Mouse (Mus musculus) forebrain, embryonic 11.5 days (tissue): Measurements from ENCODE around the gene Rad23a. TPM values are rescaled to one million over a fixed set of nuclear protein-coding genes. Genes with fewer than 3 reads are reported as not detected.
A peak's percentile ranks its signal among the peaks of the same experiment; 100 is the strongest.

ENCODE experiments used
- ATAC-seq: fragments of 200-750 bp; cut with Nextera tagmentation; replicated peaks from 2 replicates; pipeline ENCODE4 v1.8.0; 2017; ENCODE audit warnings: moderate TSS enrichment; ENCODE audit not compliant: low FRiP score
- DNase-seq: peaks from one replicate; pipeline ENCODE4 v3.0.0-alpha.2; 2017; ENCODE audit warnings: low spot score
- H3K27ac ChIP-seq: fragments of 300-500 bp; sonication (generic); 2 replicates; pipeline ENCODE4 v1.5.1; 2014; ENCODE audit warnings: low read depth, low read length
- H3K27me3 ChIP-seq: fragments of 300-500 bp; sonication (generic); 2 replicates; pipeline ENCODE4 v1.6.1; 2014; ENCODE audit warnings: mild to moderate bottlenecking, low read length, mixed read lengths; ENCODE audit not compliant: control insufficient read depth, insufficient read depth
- H3K36me3 ChIP-seq: fragments of 300-500 bp; sonication (generic); 2 replicates; pipeline ENCODE4 v1.6.1; 2014; ENCODE audit warnings: mild to moderate bottlenecking, low read length, moderate library complexity, mixed read lengths; ENCODE audit not compliant: control insufficient read depth, insufficient read depth
- H3K4me1 ChIP-seq: fragments of 300-500 bp; sonication (generic); replicated peaks from 2 replicates; pipeline ENCODE4 v1.6.1; 2014; ENCODE audit warnings: low read length, mixed read lengths; ENCODE audit not compliant: control insufficient read depth, insufficient read depth
- H3K4me2 ChIP-seq: fragments of 300-500 bp; sonication (generic); 2 replicates; pipeline ENCODE4 v1.6.1; 2014; ENCODE audit warnings: low read depth, mild to moderate bottlenecking, low read length, moderate library complexity, mixed read lengths; ENCODE audit not compliant: severe bottlenecking
- H3K4me3 ChIP-seq: fragments of 300-500 bp; sonication (generic); 2 replicates; pipeline ENCODE4 v1.5.1; 2014; ENCODE audit warnings: low read depth, low read length
- H3K9ac ChIP-seq: fragments of 300-500 bp; sonication (generic); 2 replicates; pipeline ENCODE4 v1.6.1; 2014; ENCODE audit warnings: low read length
- H3K9me3 ChIP-seq: fragments of 300-500 bp; sonication (generic); 2 replicates; pipeline ENCODE4 v1.6.1; 2016; ENCODE audit warnings: low read length, mixed read lengths; ENCODE audit not compliant: control insufficient read depth
- WGBS: fragments of 180-500 bp; shearing (Covaris S2); extraction: QIAGEN DNeasy Blood & Tissue Kit; methylation state at CpG from one replicate; pipeline ENCODE4 v1.1.7; 2014; 5-methylcytosine and 5-hydroxymethylcytosine counted together
- polyA plus RNA-seq: library from polyadenylated mRNA; unstranded; fragments of >200 nt; fragmentation: Nextera tagmentation; extraction: Ambion mirVana; gene quantifications from 2 replicates; pipeline ENCODE4 v1.2.1, GENCODE M21; 2014

Gene Rad23a
- polyA plus RNA-seq, 1 experiment from 2014 or later: 110 TPM

DNA sequence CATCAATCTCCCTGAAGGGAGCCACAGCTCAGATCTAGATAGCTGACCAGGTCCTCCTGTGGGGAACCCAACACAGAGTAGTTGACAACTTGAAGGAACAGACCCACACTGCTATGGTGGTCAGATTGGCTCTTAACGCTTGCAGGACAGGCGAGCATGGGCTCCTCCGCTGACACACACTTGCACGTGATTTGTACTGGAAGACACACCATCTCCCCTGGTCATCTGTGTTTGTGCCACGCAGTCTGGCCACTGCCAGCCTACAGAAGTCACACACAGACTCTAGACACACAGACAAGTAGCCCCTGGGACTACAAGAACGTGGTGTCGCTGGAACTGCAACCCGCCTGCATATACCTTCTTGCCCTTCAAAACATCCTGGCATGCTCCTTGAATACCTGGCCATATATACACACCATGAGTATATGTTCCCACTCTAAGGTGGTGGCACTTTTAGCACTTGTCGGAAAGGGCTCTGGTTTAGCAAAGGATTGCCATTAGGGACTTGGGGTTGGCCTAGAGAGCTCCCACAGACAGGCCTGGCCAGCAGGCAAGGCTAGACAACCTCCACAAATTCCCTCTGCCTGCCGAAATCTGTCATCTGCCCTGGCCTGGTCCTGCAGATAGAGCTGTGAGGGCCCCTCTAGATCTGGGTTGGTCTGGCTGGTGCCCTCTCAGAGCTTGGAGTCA, 41.9 kb downstream of the Rad23a start:
- Histone ChIP-seq H3K4me1 (peaks cover 8% of the 10 kb centered on the region; the same call in 1 of the 2 replicates), H3K4me3 (peak overlapping the region; percentile 80), H3K9ac (peak overlapping the region; percentile 86), H3K9me3 (no peaks in the 10 kb centered on the region), H3K4me2 (peak overlapping the region; percentile 79), H3K27ac (no peak overlapping the region), H3K36me3 (no peaks in the 10 kb centered on the region), H3K27me3 (peaks cover 72% of the 10 kb centered on the region)
- no peak for DNase-seq
- 27% methylated on average over 10 of the region's 10 CpGs for WGBS
- no peak for ATAC-seq

- H3K9ac ChIP-seq: no peak overlapping the region
- ATAC-seq (no peak), DNase-seq (no peak)
- H3K4me3 ChIP-seq: no peak overlapping the region
- H3K4me2 ChIP-seq: no peak overlapping the region
- H3K27me3 ChIP-seq: peaks cover 73% of the 10 kb centered on the region
- 73% methylated on average over 6 of the region's 6 CpGs for WGBS
- H3K9me3 ChIP-seq: no peaks in the 10 kb centered on the region
- H3K36me3 ChIP-seq: no peaks in the 10 kb centered on the region
- peaks cover 8% of the 10 kb centered on the region; the same call in 1 of the 2 replicates for H3K4me1 ChIP-seq
- no peak overlapping the region for H3K27ac ChIP-seq
Measured at GRCm38 (mm10) chr8:84797971-84798370, 42.5 kb downstream of the Rad23a start.

DNA sequence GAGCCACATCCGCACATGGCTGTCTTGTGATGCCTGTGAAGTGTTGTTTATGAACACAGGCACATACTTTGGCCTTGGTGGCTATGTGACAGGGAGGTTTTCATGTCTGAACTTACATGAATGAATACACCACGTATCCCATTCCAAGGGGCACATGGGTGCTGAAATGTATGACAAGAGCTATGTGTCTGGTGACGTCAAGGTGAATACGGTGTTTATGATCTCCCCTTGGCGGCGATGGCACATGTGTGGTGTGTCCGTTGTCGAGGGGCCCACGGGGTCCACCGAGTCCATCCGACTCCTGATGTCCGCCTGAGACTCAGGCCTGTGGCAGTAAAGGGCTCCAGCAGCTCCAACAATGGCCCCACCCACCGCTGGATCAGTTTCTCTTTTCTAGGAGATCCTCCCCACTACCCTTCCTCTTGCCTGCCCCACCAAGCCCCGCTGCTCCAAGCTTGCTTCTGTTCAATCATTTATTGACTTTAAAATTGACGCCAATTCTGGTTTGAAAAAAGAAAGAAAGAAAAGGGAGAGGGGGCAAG, 43.1 kb downstream of the Rad23a start:
- H3K4me1 ChIP-seq: peaks cover 8% of the 10 kb centered on the region; the same call in 1 of the 2 replicates
- H3K36me3 ChIP-seq: no peaks in the 10 kb centered on the region
- H3K9me3 ChIP-seq: no peaks in the 10 kb centered on the region
- H3K4me3 ChIP-seq: no peak overlapping the region
- WGBS: 78% methylated on average over 15 of the region's 15 CpGs
- H3K9ac ChIP-seq: no peak overlapping the region
- H3K27me3 ChIP-seq: peaks cover 72% of the 10 kb centered on the region
- H3K4me2 ChIP-seq: no peak overlapping the region
- ATAC-seq: no peak
- DNase-seq: no peak
- no peak overlapping the region for H3K27ac ChIP-seq

- Histone ChIP-seq H3K36me3 (no peaks in the 10 kb centered on the region), H3K27ac (no peak overlapping the region), H3K27me3 (peaks cover 72% of the 10 kb centered on the region), H3K9ac (no peak overlapping the region), H3K4me3 (no peak overlapping the region), H3K9me3 (no peaks in the 10 kb centered on the region), H3K4me2 (no peak overlapping the region), H3K4me1 (peaks cover 8% of the 10 kb centered on the region; the same call in 1 of the 2 replicates)
- WGBS: 40% methylated on average over 7 of the region's 7 CpGs
- ATAC-seq (no peak), DNase-seq (no peak)
Measured at GRCm38 (mm10) chr8:84794486-84794885, 46.0 kb downstream of the Rad23a start.

DNA sequence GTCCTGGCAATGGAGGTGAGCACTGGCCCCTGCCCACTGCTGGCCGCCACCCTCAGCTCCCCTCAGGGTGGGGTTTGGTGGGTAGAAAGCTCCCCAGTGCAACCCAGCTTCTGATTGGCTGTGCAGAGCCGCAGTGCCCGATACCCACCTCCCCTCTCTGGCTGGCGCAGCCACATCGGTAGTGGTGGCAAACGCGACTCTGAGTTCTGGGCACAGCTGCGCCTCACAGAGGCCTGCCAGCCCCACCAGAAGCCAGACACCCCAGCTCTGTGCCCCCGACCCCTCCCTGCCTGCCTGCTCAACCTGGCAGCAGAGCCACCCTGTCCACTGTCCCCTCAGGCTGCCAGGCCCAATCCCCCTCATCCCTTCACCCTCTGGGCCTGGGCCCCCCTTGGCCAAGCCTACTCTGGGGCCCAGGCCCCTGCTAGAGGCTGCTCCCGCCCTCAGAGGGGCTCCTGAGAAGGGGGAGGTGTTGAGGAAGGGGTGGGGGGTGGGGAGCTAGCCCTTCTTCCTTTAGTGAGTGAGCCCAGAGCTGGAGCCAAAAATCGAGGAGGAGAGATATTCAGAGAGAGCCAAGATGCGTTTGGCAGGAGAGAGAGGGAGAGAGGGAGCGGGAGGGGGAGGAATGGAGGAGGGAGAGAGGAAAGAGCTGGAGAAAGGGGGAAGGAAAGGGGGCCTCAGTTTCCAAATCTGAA, 46.5 kb downstream of the Rad23a start:
- Histone ChIP-seq H3K9ac (peak overlapping the region; percentile 2; the same call in 1 of the 2 replicates), H3K4me2 (no peak overlapping the region)

DNA sequence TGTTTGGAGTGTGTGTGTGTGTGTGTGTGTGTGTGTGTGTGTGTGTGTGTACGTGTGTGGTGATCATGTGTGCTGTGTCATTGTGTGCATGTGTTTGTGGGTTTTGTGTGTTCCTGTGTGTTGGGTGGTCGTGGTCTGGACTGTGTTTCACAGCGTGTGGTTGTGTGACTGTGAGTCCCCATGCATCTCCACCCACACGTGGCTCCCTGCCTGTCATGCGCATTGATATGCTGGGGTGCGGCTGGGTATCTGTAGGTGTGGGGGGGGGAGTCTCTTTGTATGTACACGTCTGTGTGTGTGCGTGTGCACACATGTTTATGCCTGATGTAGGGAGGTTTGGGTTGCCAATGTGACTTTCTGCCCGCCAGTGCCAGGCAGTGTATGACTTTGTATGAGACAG, 47.3 kb downstream of the Rad23a start:
- no peak overlapping the region for H3K9ac ChIP-seq
- no peaks in the 10 kb centered on the region for H3K9me3 ChIP-seq
- DNase-seq (no peak), ATAC-seq (no peak)
- H3K27ac ChIP-seq: no peak overlapping the region
- 82% methylated on average over 9 of the region's 9 CpGs for WGBS
- no peaks in the 10 kb centered on the region for H3K36me3 ChIP-seq
- peaks cover 73% of the 10 kb centered on the region for H3K27me3 ChIP-seq
- H3K4me3 ChIP-seq: no peak overlapping the region
- no peak overlapping the region for H3K4me2 ChIP-seq
- H3K4me1 ChIP-seq: peaks cover 5% of the 10 kb centered on the region; the same call in 1 of the 2 replicates

More for the DNA sequence above, 46.5 kb downstream of the Rad23a start:
- Histone ChIP-seq H3K27me3 (peaks cover 73% of the 10 kb centered on the region), H3K4me3 (no peak overlapping the region), H3K36me3 (no peaks in the 10 kb centered on the region), H3K27ac (no peak overlapping the region), H3K9me3 (no peaks in the 10 kb centered on the region), H3K4me1 (peaks cover 5% of the 10 kb centered on the region; the same call in 1 of the 2 replicates)
- ATAC-seq (no peak), DNase-seq (no peak)
- 63% methylated on average over 13 of the region's 13 CpGs for WGBS

DNA sequence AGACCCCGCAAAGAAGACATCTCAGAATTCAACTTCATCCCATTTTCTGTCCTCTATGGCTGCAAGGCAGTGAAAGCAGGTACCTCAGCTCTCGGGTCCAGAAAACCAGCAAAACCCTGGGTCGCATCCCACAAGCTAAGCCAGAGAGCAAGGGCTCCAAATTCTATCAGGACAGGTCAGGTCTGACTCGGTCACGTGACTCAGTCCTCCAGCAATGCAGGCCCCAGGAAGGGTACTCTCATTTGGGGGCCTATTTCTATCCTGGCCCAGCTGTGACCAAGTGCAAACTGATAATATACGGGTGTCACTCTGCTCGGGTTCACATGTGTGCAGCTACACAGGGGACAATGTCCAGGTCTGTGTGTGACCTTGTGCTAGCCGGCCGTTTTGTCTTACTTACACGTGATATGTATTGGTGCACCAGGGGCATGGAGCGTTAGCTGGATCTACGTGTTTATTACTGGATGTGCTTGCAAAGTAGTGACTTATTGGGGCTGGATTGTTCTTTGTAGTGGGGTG, 48.0 kb downstream of the Rad23a start:
- WGBS: 70% methylated on average over 12 of the region's 12 CpGs
- H3K9ac ChIP-seq: no peak overlapping the region
- H3K4me3 ChIP-seq: no peak overlapping the region
- H3K27me3 ChIP-seq: peaks cover 73% of the 10 kb centered on the region
- H3K36me3 ChIP-seq: no peaks in the 10 kb centered on the region
- H3K4me1 ChIP-seq: peaks cover 5% of the 10 kb centered on the region; the same call in 1 of the 2 replicates
- DNase-seq (no peak), ATAC-seq (no peak)
- no peak overlapping the region for H3K4me2 ChIP-seq
- no peaks in the 10 kb centered on the region for H3K9me3 ChIP-seq
- no peak overlapping the region for H3K27ac ChIP-seq

GRCm38 (mm10) chr8:84790537-84790936, 49.9 kb downstream of the Rad23a start:
- H3K9ac ChIP-seq: no peak overlapping the region
- no peaks in the 10 kb centered on the region for H3K9me3 ChIP-seq
- ATAC-seq (no peak), DNase-seq (no peak)
- H3K27ac ChIP-seq: no peak overlapping the region
- no peak overlapping the region for H3K4me3 ChIP-seq
- WGBS: 71% methylated on average over 2 of the region's 2 CpGs
- H3K36me3 ChIP-seq: no peaks in the 10 kb centered on the region
- H3K27me3 ChIP-seq: peaks cover 74% of the 10 kb centered on the region
- peaks cover 5% of the 10 kb centered on the region; the same call in 1 of the 2 replicates for H3K4me1 ChIP-seq
- no peak overlapping the region for H3K4me2 ChIP-seq
